Mouse (Mus musculus) myocyte (in vitro differentiated cells): ENCODE measurements around the gene Cenpu. TPM values are rescaled to one million over a fixed set of nuclear protein-coding genes. Genes with fewer than 3 reads are reported as not detected.

ENCODE experiments used
- H3K27me3 ChIP-seq: one replicate; pipeline ENCODE4 v1.6.1; 2011; ENCODE audit not compliant: control insufficient read depth, insufficient read depth, insufficient read length
- H3K36me3 ChIP-seq: one replicate; pipeline ENCODE4 v1.6.1; 2011; ENCODE audit not compliant: control insufficient read depth, insufficient read depth
- H3K4me2 ChIP-seq: one replicate; pipeline ENCODE4 v1.6.1; 2011; ENCODE audit warnings: low read depth, control low read depth
- H3K4me3 ChIP-seq: one replicate; pipeline ENCODE4 v1.5.1; 2011; ENCODE audit warnings: mild to moderate bottlenecking, control low read depth, moderate library complexity
- H3K79me2 ChIP-seq: one replicate; pipeline ENCODE4 v1.6.1; 2011; ENCODE audit not compliant: control insufficient read depth, insufficient read depth
- H3ac ChIP-seq: one replicate; pipeline ENCODE4 v1.6.1; 2011; ENCODE audit not compliant: control insufficient read depth, insufficient read length
- CEBPB ChIP-seq: IDR thresholded peaks from 2 replicates; pipeline ENCODE4 v1.6.1; 2011; ENCODE audit warnings: mild to moderate bottlenecking, moderate library complexity; ENCODE audit not compliant: poor library complexity, insufficient read depth, severe bottlenecking
- E2F4 ChIP-seq: IDR thresholded peaks from one replicate; pipeline ENCODE4 v1.6.1; 2011; ENCODE audit warnings: mild to moderate bottlenecking, control low read depth, moderate library complexity; ENCODE audit not compliant: insufficient read depth
- MAX ChIP-seq: IDR thresholded peaks from one replicate; pipeline ENCODE4 v1.6.1; 2011; ENCODE audit warnings: low read depth, mild to moderate bottlenecking, control low read depth
- MYOD1 ChIP-seq, 3 experiments: IDR thresholded peaks; one replicate each; pipeline ENCODE4 v1.6.1; 2011; ENCODE audit warnings: control low read depth in 2 of 3, low read depth in 2 of 3, mild to moderate bottlenecking in 2 of 3, moderate library complexity in 1 of 3; ENCODE audit not compliant: insufficient read length in 2 of 3, control insufficient read depth in 1 of 3
- MYOG ChIP-seq, 3 experiments: IDR thresholded peaks; one replicate each; pipeline ENCODE4 v1.6.1; 2011; ENCODE audit warnings: control low read depth in 2 of 3, low read depth in 2 of 3, mild to moderate bottlenecking in 2 of 3; ENCODE audit not compliant: insufficient read length in 2 of 3, control insufficient read depth in 1 of 3, insufficient read depth in 1 of 3
- POLR2A ChIP-seq: IDR thresholded peaks from one replicate; pipeline ENCODE4 v1.6.1; 2011; ENCODE audit warnings: low read depth, mild to moderate bottlenecking, control low read depth, moderate library complexity; ENCODE audit not compliant: insufficient read length
- POLR2AphosphoS2 ChIP-seq: IDR thresholded peaks from one replicate; pipeline ENCODE4 v1.6.1; 2011; ENCODE audit warnings: low read depth, control low read depth; ENCODE audit not compliant: insufficient read length
- REST ChIP-seq: IDR thresholded peaks from one replicate; pipeline ENCODE4 v1.6.1; 2011; ENCODE audit warnings: mild to moderate bottlenecking, control low read depth, moderate library complexity; ENCODE audit not compliant: insufficient read depth, insufficient read length
- SRF ChIP-seq: IDR thresholded peaks from one replicate; pipeline ENCODE4 v1.6.1; 2011; ENCODE audit warnings: low read depth; ENCODE audit not compliant: control insufficient read depth, insufficient read length
- TCF12 ChIP-seq: IDR thresholded peaks from one replicate; pipeline ENCODE4 v1.6.1; 2011; ENCODE audit warnings: mild to moderate bottlenecking, control low read depth; ENCODE audit not compliant: poor library complexity, insufficient read depth, severe bottlenecking
- TCF3 ChIP-seq: IDR thresholded peaks from one replicate; pipeline ENCODE4 v1.6.1; 2011; ENCODE audit warnings: low read depth, control low read depth; ENCODE audit not compliant: insufficient read length
- USF1 ChIP-seq: IDR thresholded peaks from one replicate; pipeline ENCODE4 v1.6.1; 2011; ENCODE audit warnings: low read depth, mild to moderate bottlenecking, control low read depth, moderate library complexity
- polyA plus RNA-seq: library from polyadenylated mRNA; unstranded; fragments of >200 nt; fragmentation: generic; extraction: Trizol; gene quantifications from one replicate; pipeline ENCODE4 v1.2.1, GENCODE M21; 2012; ENCODE audit warnings: missing spikeins

Cenpu gene
- polyA plus RNA-seq, 1 experiment, result 2.0 TPM

DNA sequence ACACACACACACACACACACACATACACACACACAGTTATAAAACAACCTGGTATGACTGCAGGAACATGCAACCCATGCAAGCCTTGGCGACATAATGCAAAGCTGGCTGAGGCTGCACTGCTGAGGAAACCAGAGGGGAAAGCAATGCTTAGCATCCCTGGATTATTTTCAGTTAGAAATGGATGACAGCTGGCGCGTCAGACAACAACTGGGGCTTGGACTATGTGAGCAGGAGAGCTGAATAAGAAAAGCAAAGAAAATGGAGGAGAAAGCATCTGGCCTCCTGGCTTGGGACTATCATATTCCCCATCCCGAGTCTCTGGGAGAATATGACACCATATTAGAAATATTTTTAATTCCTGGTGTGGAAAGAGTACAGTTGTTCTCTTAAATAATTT lies 61.1 kb downstream of the Cenpu start:
- Histone ChIP-seq H3K4me3 (no peak overlapping the region), H3K27me3 (no peaks in the 10 kb centered on the region), H3K4me2 (peak overlapping the region; percentile 79), H3ac (no peak overlapping the region), H3K36me3 (no peaks in the 10 kb centered on the region), H3K79me2 (peaks cover 2% of the 10 kb centered on the region)
- no peak for TF ChIP-seq POLR2AphosphoS2
- no peak for TF ChIP-seq TCF3
- peak; percentile 61 for TF ChIP-seq TCF12
- peak in 2 of 3 experiments; percentile 29 to 70 for TF ChIP-seq MYOG (IDR thresholded peaks at IDR 0.05; ENCODE audit: control insufficient read depth in 1 of 3, insufficient read depth in 1 of 3, insufficient read length in 2 of 3, low read depth in 2 of 3)
- peak in 2 of 3 experiments; percentile 59 to 73 for TF ChIP-seq MYOD1 (IDR thresholded peaks at IDR 0.05; ENCODE audit: control insufficient read depth in 1 of 3, insufficient read length in 2 of 3, low read depth in 2 of 3)

DNA sequence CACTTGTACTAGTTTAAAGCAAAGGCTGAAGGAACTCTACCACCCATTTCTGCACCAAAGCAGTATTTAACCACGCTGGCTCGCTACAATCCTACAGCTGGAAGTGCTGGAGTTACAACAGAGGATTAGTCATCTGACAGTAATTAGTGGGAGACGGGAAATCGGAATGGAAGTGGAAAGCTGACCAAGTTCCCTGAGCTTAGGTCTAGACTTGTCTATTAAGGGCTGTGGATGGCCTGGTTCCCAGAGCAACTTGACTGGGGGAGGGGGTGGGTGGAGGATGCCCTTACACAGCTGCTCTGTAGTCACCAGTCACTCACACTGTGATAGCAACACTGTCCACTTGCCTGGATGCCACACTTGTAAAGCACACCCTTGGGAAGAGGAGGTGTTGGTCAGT lies 61.5 kb downstream of the Cenpu start:
- Histone ChIP-seq H3K27me3 (no peaks in the 10 kb centered on the region), H3K36me3 (no peaks in the 10 kb centered on the region), H3K4me2 (peak overlapping the region; percentile 79), H3K4me3 (no peak overlapping the region), H3ac (no peak overlapping the region), H3K79me2 (peaks cover 6% of the 10 kb centered on the region)
- TF ChIP-seq POLR2AphosphoS2 (peak; percentile 15), POLR2A (peak; percentile 52), MYOG (IDR thresholded peaks at IDR 0.05; ENCODE audit: control insufficient read depth in 1 of 3, insufficient read depth in 1 of 3, insufficient read length in 2 of 3, low read depth in 2 of 3) (peak; percentile 41 to 85 (median 52)), SRF (peak; percentile 40), USF1 (no peak), TCF12 (peak; percentile 10), MYOD1 (IDR thresholded peaks at IDR 0.05; ENCODE audit: control insufficient read depth in 1 of 3, insufficient read length in 2 of 3, low read depth in 2 of 3) (peak; percentile 55 to 95 (median 93)), CEBPB (0 out of 2 replicates have a peak, but pooled peaks have one; percentile 52), MAX (no peak), TCF3 (peak; percentile 36)

DNA sequence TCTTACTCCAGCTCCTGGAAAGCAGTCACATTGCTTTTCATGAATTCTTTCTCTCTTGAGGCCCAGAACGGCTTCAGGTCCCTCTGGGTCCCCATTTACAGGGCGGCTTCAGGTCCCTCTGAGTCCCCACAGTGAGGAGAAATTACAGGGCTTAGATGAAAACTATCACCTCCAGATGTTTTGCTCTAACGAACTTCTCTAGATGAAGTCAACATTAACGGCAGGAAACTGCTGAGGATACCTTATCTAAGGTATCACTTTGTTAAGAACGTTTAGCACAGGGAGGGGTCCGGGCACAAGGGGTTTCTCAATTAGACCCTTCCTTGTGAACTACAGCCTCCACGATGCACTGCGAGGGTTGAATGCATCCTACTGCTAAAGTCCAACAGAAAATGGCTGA lies 64.1 kb downstream of the Cenpu start:
- H3K27me3 ChIP-seq, result no peaks in the 10 kb centered on the region
- H3K4me3 ChIP-seq, result peak overlapping the region; percentile 81
- TF ChIP-seq TCF12 (no peak), MAX (no peak), SRF (no peak), CEBPB (no peak), E2F4 (no peak), TCF3 (no peak), POLR2AphosphoS2 (no peak), MYOD1 (IDR thresholded peaks at IDR 0.05; ENCODE audit: control insufficient read depth in 1 of 3, insufficient read length in 2 of 3, low read depth in 2 of 3) (no peak), POLR2A (no peak), MYOG (IDR thresholded peaks at IDR 0.05; ENCODE audit: control insufficient read depth in 1 of 3, insufficient read depth in 1 of 3, insufficient read length in 2 of 3, low read depth in 2 of 3) (no peak)
- peaks cover 32% of the 10 kb centered on the region for H3K79me2 ChIP-seq
- H3K36me3 ChIP-seq, result no peaks in the 10 kb centered on the region
- peak overlapping the region; percentile 68 for H3K4me2 ChIP-seq
- H3ac ChIP-seq, result no peak overlapping the region

DNA sequence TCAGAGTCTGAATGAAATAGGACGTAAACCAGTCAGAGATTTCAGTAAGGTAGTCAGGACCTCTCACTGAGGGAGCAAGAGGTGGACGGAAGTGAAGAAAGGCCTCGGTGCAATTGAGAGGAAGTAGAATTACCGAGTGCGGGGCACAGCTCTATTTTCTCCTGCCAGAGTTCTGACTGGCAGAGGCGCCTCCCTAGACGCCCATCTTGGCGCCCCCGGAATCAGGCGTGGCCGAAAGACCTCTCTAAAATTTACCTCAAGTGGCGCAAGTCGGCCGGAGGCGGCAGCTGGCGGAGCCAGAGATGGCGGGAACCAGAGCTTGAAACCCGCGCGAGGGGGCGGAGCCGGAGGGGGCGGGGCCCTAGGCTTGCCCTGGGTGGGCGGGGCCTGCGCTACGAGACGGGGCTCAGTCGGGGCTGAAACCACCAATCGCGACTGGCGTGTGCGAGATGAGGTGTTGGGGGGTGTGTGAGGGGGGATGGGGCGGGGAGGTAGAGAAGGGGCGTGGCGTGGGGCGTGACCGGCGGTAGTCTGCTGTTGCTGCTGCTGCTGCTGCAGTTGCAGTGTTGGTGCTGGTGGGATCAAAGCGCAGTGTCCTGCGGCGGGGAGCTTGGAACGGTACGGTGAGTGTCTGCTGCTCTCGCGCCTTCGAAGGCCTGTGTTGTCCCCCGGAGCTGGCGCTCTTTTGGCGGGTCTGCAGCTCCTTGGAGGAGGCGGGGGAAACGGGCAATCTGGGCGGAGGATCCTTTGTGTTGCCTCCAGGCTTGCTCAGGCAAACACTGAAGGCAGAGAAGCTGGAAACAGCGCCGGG lies 65.3 kb downstream of the Cenpu start, which contains the start of the genes Primpol and Casp3:
Primpol (minus strand) TSS at position 334 of the 811 bp plus-strand sequence.
Casp3 (plus strand) TSS at position 413 of the 811 bp plus-strand sequence.
- Histone ChIP-seq H3K79me2 (peaks cover 41% of the 10 kb centered on the region), H3K4me3 (peak within 1 kb of the TSS; percentile 81), H3K27me3 (no peaks in the 10 kb centered on the region), H3K36me3 (no peaks in the 10 kb centered on the region), H3K4me2 (peak within 1 kb of the TSS; percentile 90), H3ac (peak within 1 kb of the TSS; percentile 11)
- peak; percentile 68 for TF ChIP-seq REST
- TF ChIP-seq TCF3, result no peak
- peak; percentile 84 for TF ChIP-seq E2F4
- peak; percentile 10 for TF ChIP-seq SRF
- TF ChIP-seq MAX, result no peak
- TF ChIP-seq POLR2AphosphoS2, result peak; percentile 99
- TF ChIP-seq POLR2A, result peak; percentile 97
- no peak for TF ChIP-seq CEBPB
- no peak for TF ChIP-seq MYOD1 (IDR thresholded peaks at IDR 0.05; ENCODE audit: control insufficient read depth in 1 of 3, insufficient read length in 2 of 3, low read depth in 2 of 3)
- peak in 2 of 3 experiments; percentile 21 to 30 for TF ChIP-seq MYOG (IDR thresholded peaks at IDR 0.05; ENCODE audit: control insufficient read depth in 1 of 3, insufficient read depth in 1 of 3, insufficient read length in 2 of 3, low read depth in 2 of 3)
